Mouse (Mus musculus): ENCODE results near the gene Pbx2. TPM values are rescaled to one million over a fixed set of nuclear protein-coding genes. Genes with fewer than 3 reads are reported as not detected.

Gene Pbx2
- polyA plus RNA-seq, 1 experiment: 66.1 TPM

DNA sequence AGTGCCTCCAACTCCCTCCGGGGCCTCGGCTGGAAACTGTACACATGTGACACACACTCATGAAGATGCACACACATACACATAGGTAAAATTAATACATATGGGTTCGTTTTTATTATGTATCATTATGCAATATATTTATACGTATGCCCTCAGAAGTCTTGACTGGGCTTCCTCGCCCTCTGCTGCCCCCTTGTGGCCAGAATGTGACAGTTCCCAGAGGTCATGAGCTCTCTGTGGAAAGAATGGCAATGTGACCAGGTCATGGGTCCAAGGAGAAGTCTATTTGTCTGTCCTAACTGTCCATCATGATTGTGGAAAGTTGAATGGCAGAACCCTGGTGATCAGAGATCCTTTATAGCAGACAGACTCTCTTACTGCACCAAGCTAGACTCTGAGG lies 35.6 kb upstream of the Pbx2 start:
- TF ChIP-seq CTCF (IDR thresholded peaks at IDR 0.05; ENCODE audit: low read depth, low read length) (peak; percentile 94), POLR2A (IDR thresholded peaks at IDR 0.05; ENCODE audit: insufficient read depth, low read length) (no peak)
- Histone ChIP-seq H3K4me1 (ENCODE audit: control insufficient read depth, insufficient read depth, low read length) (no peaks in the 10 kb centered on the region), H3K9me3 (replicated peaks; ENCODE audit: control insufficient read depth, insufficient read depth, low read length, poor library complexity, severe bottlenecking) (no peaks in the 10 kb centered on the region), H3K9ac (ENCODE audit: low read depth, poor library complexity, severe bottlenecking) (no peak overlapping the region), H3K27ac (ENCODE audit: insufficient read depth, low read length) (no peak overlapping the region), H3K27me3 (ENCODE audit: control insufficient read depth, insufficient read depth, low read length, poor library complexity, severe bottlenecking) (no peaks in the 10 kb centered on the region), H3K36me3 (ENCODE audit: control insufficient read depth, insufficient read depth, low read length, poor library complexity, severe bottlenecking) (no peaks in the 10 kb centered on the region), H3K4me3 (ENCODE audit: low read depth, low read length) (no peak overlapping the region)

DNA sequence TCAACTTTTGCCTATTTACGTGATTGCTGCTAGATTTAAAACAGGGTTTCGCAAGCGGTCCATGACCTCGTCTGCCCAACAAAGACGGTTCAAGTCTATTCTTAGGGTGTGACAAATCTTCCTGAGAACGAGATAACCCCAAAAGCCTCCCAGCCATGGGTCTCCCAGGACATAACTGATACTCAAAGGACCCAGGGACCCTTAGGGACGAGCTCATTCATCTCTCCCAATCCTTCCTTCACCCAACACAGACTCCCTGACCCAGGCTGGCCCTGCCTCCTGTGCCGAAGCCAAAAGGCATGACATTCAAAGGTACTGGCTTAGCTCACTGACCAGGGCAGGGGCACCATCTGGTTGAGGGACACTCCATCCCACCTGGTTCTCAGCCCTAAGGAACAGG lies 34.7 kb upstream of the Pbx2 start:
- TF ChIP-seq CTCF (IDR thresholded peaks at IDR 0.05; ENCODE audit: low read depth, low read length) (no peak), EP300 (IDR thresholded peaks at IDR 0.05; ENCODE audit: insufficient read depth, low read depth, low read length) (no peak), POLR2A (IDR thresholded peaks at IDR 0.05; ENCODE audit: insufficient read depth, low read length) (no peak)
- no peaks in the 10 kb centered on the region for H3K9me3 ChIP-seq (replicated peaks; ENCODE audit: control insufficient read depth, insufficient read depth, low read length, poor library complexity, severe bottlenecking)
- no peak overlapping the region for H3K4me3 ChIP-seq (ENCODE audit: low read depth, low read length)
- H3K27ac ChIP-seq (ENCODE audit: insufficient read depth, low read length): no peak overlapping the region
- no peaks in the 10 kb centered on the region for H3K27me3 ChIP-seq (ENCODE audit: control insufficient read depth, insufficient read depth, low read length, poor library complexity, severe bottlenecking)
- no peaks in the 10 kb centered on the region for H3K4me1 ChIP-seq (ENCODE audit: control insufficient read depth, insufficient read depth, low read length)
- H3K36me3 ChIP-seq (ENCODE audit: control insufficient read depth, insufficient read depth, low read length, poor library complexity, severe bottlenecking): no peaks in the 10 kb centered on the region
- no peak overlapping the region for H3K9ac ChIP-seq (ENCODE audit: low read depth, poor library complexity, severe bottlenecking)

DNA sequence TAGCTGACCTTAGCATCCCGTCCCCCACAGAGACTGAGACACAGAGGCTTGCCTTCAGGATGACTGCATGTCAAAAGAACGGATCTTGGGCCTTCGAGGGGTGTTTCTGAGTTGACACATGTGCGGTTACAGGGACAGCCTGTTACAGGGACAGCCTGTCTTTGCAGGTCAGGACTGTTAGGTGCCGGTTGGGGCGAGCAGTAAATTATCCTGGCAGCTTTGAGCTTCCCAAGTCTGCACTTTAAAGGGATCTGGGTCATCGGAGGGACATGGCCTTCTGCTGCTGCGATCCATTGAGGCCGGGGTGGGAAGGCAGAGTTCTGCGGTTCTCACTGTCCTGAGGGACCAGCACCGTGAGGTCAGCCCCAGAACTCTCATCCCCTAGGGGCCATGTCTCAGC lies 33.7 kb upstream of the Pbx2 start:
- Histone ChIP-seq H3K4me1 (ENCODE audit: control insufficient read depth, insufficient read depth, low read length) (no peaks in the 10 kb centered on the region), H3K9ac (ENCODE audit: low read depth, poor library complexity, severe bottlenecking) (no peak overlapping the region), H3K27me3 (ENCODE audit: control insufficient read depth, insufficient read depth, low read length, poor library complexity, severe bottlenecking) (no peaks in the 10 kb centered on the region), H3K27ac (ENCODE audit: insufficient read depth, low read length) (no peak overlapping the region), H3K36me3 (ENCODE audit: control insufficient read depth, insufficient read depth, low read length, poor library complexity, severe bottlenecking) (no peaks in the 10 kb centered on the region), H3K4me3 (ENCODE audit: low read depth, low read length) (no peak overlapping the region), H3K9me3 (replicated peaks; ENCODE audit: control insufficient read depth, insufficient read depth, low read length, poor library complexity, severe bottlenecking) (no peaks in the 10 kb centered on the region)
- TF ChIP-seq EP300 (IDR thresholded peaks at IDR 0.05; ENCODE audit: insufficient read depth, low read depth, low read length): no peak
- no peak for TF ChIP-seq POLR2A (IDR thresholded peaks at IDR 0.05; ENCODE audit: insufficient read depth, low read length)
- TF ChIP-seq CTCF (IDR thresholded peaks at IDR 0.05; ENCODE audit: low read depth, low read length): no peak

DNA sequence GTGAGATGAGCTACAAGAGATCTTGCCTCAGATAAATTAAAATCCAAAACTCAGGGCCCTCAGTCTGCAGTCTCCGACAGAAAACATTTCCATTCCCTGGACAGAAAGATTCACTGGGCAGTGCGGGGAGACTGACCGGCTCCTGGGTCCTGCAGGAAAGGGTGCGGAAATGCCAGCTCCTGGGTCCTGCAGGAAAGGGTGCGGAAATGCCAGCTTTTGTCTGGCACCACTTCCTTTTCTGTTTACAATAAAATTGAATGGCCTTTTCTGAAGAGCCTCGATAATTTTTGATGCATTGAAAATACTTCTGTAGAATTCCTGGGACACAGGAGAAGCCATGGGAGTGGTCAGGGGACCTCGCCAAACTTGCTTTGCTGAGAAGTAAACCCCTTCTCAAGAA lies 31.9 kb upstream of the Pbx2 start:
- Histone ChIP-seq H3K9ac (ENCODE audit: low read depth, poor library complexity, severe bottlenecking) (no peak overlapping the region), H3K4me1 (ENCODE audit: control insufficient read depth, insufficient read depth, low read length) (peaks cover under 1% of the 10 kb centered on the region), H3K4me3 (ENCODE audit: low read depth, low read length) (no peak overlapping the region), H3K36me3 (ENCODE audit: control insufficient read depth, insufficient read depth, low read length, poor library complexity, severe bottlenecking) (no peaks in the 10 kb centered on the region), H3K27me3 (ENCODE audit: control insufficient read depth, insufficient read depth, low read length, poor library complexity, severe bottlenecking) (no peaks in the 10 kb centered on the region), H3K9me3 (replicated peaks; ENCODE audit: control insufficient read depth, insufficient read depth, low read length, poor library complexity, severe bottlenecking) (no peaks in the 10 kb centered on the region), H3K27ac (ENCODE audit: insufficient read depth, low read length) (no peak overlapping the region)
- TF ChIP-seq EP300 (IDR thresholded peaks at IDR 0.05; ENCODE audit: insufficient read depth, low read depth, low read length): no peak
- TF ChIP-seq CTCF (IDR thresholded peaks at IDR 0.05; ENCODE audit: low read depth, low read length): no peak
- TF ChIP-seq POLR2A (IDR thresholded peaks at IDR 0.05; ENCODE audit: insufficient read depth, low read length): no peak

DNA sequence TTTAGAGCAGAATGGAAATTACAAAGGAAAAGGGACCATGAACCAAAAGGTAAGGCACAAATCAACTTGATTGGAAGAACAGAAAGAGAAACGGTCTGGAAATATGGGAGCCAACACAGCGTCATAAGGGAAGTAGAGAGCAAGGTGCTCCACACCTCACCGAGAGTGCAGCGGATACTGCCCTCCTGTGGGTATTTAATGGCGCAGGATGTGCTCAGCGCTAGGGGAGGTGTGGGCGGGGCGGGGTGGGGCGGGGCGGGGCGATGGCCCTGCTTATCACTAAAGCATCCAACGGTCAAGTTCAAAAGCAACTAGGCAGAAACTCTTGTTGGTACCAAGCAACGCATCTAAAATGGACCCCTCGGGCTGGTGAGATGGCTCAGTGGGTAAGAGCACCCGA lies 31.2 kb upstream of the Pbx2 start:
- no peaks in the 10 kb centered on the region for H3K9me3 ChIP-seq (replicated peaks; ENCODE audit: control insufficient read depth, insufficient read depth, low read length, poor library complexity, severe bottlenecking)
- H3K4me1 ChIP-seq (ENCODE audit: control insufficient read depth, insufficient read depth, low read length): peaks cover 5% of the 10 kb centered on the region
- TF ChIP-seq POLR2A (IDR thresholded peaks at IDR 0.05; ENCODE audit: insufficient read depth, low read length) (no peak), CTCF (IDR thresholded peaks at IDR 0.05; ENCODE audit: low read depth, low read length) (peak; percentile 59)
- no peak overlapping the region for H3K9ac ChIP-seq (ENCODE audit: low read depth, poor library complexity, severe bottlenecking)
- no peak overlapping the region for H3K27ac ChIP-seq (ENCODE audit: insufficient read depth, low read length)
- no peaks in the 10 kb centered on the region for H3K36me3 ChIP-seq (ENCODE audit: control insufficient read depth, insufficient read depth, low read length, poor library complexity, severe bottlenecking)
- H3K4me3 ChIP-seq (ENCODE audit: low read depth, low read length): 0 out of 2 replicates have a peak overlapping the region, but pooled peaks have one; percentile 18
- H3K27me3 ChIP-seq (ENCODE audit: control insufficient read depth, insufficient read depth, low read length, poor library complexity, severe bottlenecking): no peaks in the 10 kb centered on the region

DNA sequence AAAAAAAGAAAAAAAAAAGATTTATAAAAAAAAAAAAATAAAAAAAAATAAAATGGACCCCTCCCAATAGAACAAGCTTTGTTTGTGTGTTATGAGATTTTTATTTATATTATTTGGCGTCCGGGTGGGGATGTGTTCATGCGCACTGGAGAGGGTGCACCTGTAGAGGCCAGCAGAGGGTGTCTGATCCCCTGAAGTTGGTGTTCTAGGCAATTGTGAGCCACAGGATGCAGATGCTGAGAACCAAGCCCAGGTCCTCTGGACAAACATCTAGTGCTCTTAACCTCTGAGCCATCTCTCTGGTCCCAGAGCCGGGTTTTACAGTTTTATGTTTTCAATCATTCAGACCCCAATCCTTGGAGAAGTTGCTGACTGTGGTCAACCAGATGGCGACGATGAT lies 30.6 kb upstream of the Pbx2 start:
- Histone ChIP-seq H3K9me3 (replicated peaks; ENCODE audit: control insufficient read depth, insufficient read depth, low read length, poor library complexity, severe bottlenecking) (no peaks in the 10 kb centered on the region), H3K36me3 (ENCODE audit: control insufficient read depth, insufficient read depth, low read length, poor library complexity, severe bottlenecking) (no peaks in the 10 kb centered on the region), H3K9ac (ENCODE audit: low read depth, poor library complexity, severe bottlenecking) (no peak overlapping the region), H3K27ac (ENCODE audit: insufficient read depth, low read length) (no peak overlapping the region), H3K4me1 (ENCODE audit: control insufficient read depth, insufficient read depth, low read length) (peaks cover 6% of the 10 kb centered on the region), H3K4me3 (ENCODE audit: low read depth, low read length) (no peak overlapping the region), H3K27me3 (ENCODE audit: control insufficient read depth, insufficient read depth, low read length, poor library complexity, severe bottlenecking) (no peaks in the 10 kb centered on the region)
- TF ChIP-seq POLR2A (IDR thresholded peaks at IDR 0.05; ENCODE audit: insufficient read depth, low read length) (no peak), CTCF (IDR thresholded peaks at IDR 0.05; ENCODE audit: low read depth, low read length) (peak; percentile 39)
